Mouse (Mus musculus) lung, postnatal 4 days (tissue): ENCODE results near the gene Btf3.

Experiments
- DNase-seq, 2 experiments: peaks; one replicate each; pipeline ENCODE4 v3.0.0; 2021

The Btf3 gene

GRCm38 (mm10) chr13:98316480-98317245 is at the start of gene Btf3:
Gene Btf3, minus strand, starts transcription at chr13:98317006.
- peak; percentile 95 to 96 for DNase-seq

- no peak for DNase-seq
Observed at GRCm38 (mm10) chr13:98365766-98366421, 49.1 kb upstream of the Btf3 start.

- DNase-seq: no peak
Observed at GRCm38 (mm10) chr13:98365081-98365480, 48.3 kb upstream of the Btf3 start.

- no peak for DNase-seq
Observed at GRCm38 (mm10) chr13:98363046-98363445, 46.2 kb upstream of the Btf3 start.

GRCm38 (mm10) chr13:98361161-98361560 is 44.4 kb upstream of the Btf3 start:
- DNase-seq: no peak

- no peak for DNase-seq
Observed at GRCm38 (mm10) chr13:98360391-98360790, 43.6 kb upstream of the Btf3 start.

- no peak for DNase-seq
Observed at GRCm38 (mm10) chr13:98359337-98359736, 42.5 kb upstream of the Btf3 start.

GRCm38 (mm10) chr13:98358424-98359181 is 41.8 kb upstream of the Btf3 start:
- DNase-seq: no peak

- DNase-seq: no peak
Observed at GRCm38 (mm10) chr13:98357433-98358423, 40.9 kb upstream of the Btf3 start.

- DNase-seq: no peak
Observed at GRCm38 (mm10) chr13:98356973-98357425, 40.2 kb upstream of the Btf3 start.

GRCm38 (mm10) chr13:98356176-98356972 is 39.6 kb upstream of the Btf3 start:
- DNase-seq: no peak

- peak; percentile 28 to 36 for DNase-seq
Observed at GRCm38 (mm10) chr13:98355559-98356111, 38.8 kb upstream of the Btf3 start.

GRCm38 (mm10) chr13:98354871-98355558 is 38.2 kb upstream of the Btf3 start:
- peak; percentile 19 to 34 for DNase-seq

- peak; percentile 43 to 61 for DNase-seq
Observed at GRCm38 (mm10) chr13:98354090-98354801, 37.4 kb upstream of the Btf3 start, which contains the start of gene Foxd1. Gene Foxd1, plus strand, starts transcription at chr13:98354242.

GRCm38 (mm10) chr13:98353709-98354089 is 36.9 kb upstream of the Btf3 start:
- DNase-seq: no peak

GRCm38 (mm10) chr13:98352381-98352975 is 35.7 kb upstream of the Btf3 start:
- no peak for DNase-seq

- DNase-seq: peak; percentile 45 to 62
Observed at GRCm38 (mm10) chr13:98351527-98351926, 34.7 kb upstream of the Btf3 start.

GRCm38 (mm10) chr13:98349491-98349890 is 32.7 kb upstream of the Btf3 start:
- no peak for DNase-seq

GRCm38 (mm10) chr13:98340506-98340905 is 23.7 kb upstream of the Btf3 start:
- peak; percentile 34 to 67 for DNase-seq
